Mouse (Mus musculus): ENCODE measurements around the gene Gm47985. TPM values are rescaled to one million over a fixed set of nuclear protein-coding genes. Genes with fewer than 3 reads are reported as not detected.

Gene Gm47985
- polyA plus RNA-seq, 1 experiment from 2014 or later, result 0.20 TPM

DNA sequence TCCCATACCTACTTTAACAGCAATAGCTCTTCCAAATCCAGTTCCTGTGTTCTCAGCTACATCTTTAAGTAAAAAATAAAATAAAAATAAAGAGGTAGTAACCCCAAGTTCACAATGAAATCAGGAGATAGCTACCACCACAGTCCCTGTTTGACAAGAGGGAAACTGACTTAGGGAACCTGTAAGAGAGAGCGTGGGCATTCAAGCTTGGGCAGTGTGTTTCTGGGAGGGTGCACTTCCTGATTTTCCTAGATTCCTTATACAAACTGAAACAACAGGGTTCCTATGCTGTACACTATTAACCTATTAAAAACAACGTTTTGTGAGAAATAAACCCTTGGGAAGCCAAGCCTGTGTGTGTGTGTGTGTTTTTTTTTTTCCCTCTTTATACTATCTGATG, 32.5 kb downstream of the Gm47985 start:
- Histone ChIP-seq H3K9me3 (no peaks in the 10 kb centered on the region), H3K27ac (no peak overlapping the region), H3K4me3 (no peak overlapping the region), H3K36me3 (no peaks in the 10 kb centered on the region), H3K27me3 (ENCODE audit: insufficient read depth, poor library complexity, severe bottlenecking) (no peaks in the 10 kb centered on the region), H3K4me1 (replicated peaks) (no peaks in the 10 kb centered on the region)
- no peak for DNase-seq (ENCODE audit: low spot score)
- 75% methylated on average over 2 of the region's 2 CpGs for WGBS

- DNase-seq (ENCODE audit: low spot score), result no peak
- 87% methylated on average over 1 of the region's 1 CpGs for WGBS
- Histone ChIP-seq H3K27me3 (ENCODE audit: insufficient read depth, poor library complexity, severe bottlenecking) (no peaks in the 10 kb centered on the region), H3K4me3 (no peak overlapping the region), H3K36me3 (no peaks in the 10 kb centered on the region), H3K27ac (no peak overlapping the region), H3K9me3 (no peaks in the 10 kb centered on the region), H3K4me1 (replicated peaks) (no peaks in the 10 kb centered on the region)
Observed at GRCm38 (mm10) chr1:151215985-151216384, 33.6 kb downstream of the Gm47985 start.

GRCm38 (mm10) chr1:151216417-151216816, 34.1 kb downstream of the Gm47985 start:
- 69% methylated on average over 3 of the region's 3 CpGs for WGBS
- Histone ChIP-seq H3K36me3 (no peaks in the 10 kb centered on the region), H3K9me3 (no peaks in the 10 kb centered on the region), H3K27ac (no peak overlapping the region), H3K4me1 (replicated peaks) (no peaks in the 10 kb centered on the region), H3K4me3 (no peak overlapping the region), H3K27me3 (ENCODE audit: insufficient read depth, poor library complexity, severe bottlenecking) (no peaks in the 10 kb centered on the region)
- DNase-seq (ENCODE audit: low spot score), result no peak

DNA sequence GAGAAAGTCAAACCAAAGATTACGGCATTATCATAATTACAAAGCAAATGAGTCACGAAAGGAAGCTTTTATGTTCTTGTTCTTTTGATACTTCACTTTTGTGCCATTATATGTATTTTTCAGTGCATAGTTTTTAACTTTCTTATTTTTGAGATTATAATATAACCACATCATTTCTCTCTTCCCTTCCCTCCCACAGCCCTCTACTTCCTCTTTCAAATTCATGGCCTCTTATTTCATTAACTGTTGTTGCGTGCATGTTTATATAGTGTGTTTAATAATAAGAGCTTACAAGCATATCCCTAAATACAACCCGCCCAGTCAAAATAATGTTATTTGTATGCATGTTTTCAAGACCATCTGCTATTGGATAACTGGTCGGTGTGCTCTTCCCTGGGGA, 36.7 kb downstream of the Gm47985 start:
- H3K9me3 ChIP-seq, result no peaks in the 10 kb centered on the region
- no peak for DNase-seq (ENCODE audit: low spot score)
- no peaks in the 10 kb centered on the region for H3K4me1 ChIP-seq (replicated peaks)
- WGBS, result 90% methylated on average over 5 of the region's 5 CpGs
- H3K36me3 ChIP-seq, result no peaks in the 10 kb centered on the region
- no peak overlapping the region for H3K27ac ChIP-seq
- H3K4me3 ChIP-seq, result no peak overlapping the region
- no peaks in the 10 kb centered on the region for H3K27me3 ChIP-seq (ENCODE audit: insufficient read depth, poor library complexity, severe bottlenecking)

DNA sequence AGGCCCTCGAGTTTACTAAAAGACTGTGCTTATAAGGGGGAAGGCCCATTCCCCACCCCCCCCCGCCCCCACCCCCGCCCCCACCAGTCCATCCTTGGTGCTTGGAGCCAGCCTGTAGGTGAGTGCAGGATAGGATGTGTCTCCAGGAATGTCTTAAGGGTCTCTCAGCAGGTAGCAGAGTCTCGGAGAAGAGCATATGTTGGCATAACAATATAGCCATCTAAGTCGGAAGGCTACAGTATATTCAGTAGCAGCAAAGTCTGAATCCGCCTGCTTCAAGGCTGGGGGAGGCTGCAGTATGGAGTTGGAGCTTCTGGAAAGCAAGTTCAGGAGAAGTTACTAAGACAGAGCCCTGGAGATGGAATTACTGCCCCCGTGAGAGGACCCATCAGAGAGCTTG, 37.8 kb downstream of the Gm47985 start:
- DNase-seq (ENCODE audit: low spot score), result no peak
- WGBS, result 74% methylated on average over 7 of the region's 7 CpGs

DNA sequence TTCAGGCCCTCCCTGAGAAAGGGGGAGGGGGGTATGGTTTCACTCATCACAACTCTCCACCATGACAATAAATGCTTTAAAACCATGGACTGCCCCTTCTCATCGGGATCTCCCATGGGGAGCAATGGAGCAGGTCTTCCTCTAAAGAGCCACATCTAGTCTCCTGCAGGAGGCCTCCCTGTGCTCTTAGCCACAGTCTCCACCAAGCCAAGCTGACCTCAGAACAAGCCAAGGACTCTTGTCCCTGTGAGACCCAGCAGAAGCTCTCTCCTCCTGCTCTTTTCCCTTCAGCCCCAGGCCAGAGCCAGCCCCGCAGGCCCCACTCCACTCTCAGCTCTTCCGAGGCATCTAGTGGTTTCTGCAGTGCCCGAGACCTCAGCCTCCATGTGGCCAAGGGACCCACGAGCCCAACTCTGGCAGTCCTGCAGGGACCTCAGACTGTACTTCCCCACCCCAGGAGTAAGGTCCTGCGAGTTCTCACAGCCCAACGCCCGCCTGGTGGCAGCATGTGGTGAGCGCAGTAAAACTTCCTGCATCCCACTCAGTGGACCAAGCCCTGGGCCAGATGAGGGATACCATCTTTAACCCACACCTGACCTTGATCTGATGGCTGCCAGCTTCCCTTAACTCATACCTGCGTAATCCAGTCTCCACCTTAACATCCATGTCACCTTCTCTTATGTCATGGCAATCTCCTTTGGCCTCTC, 40.4 kb downstream of the Gm47985 start:
- Histone ChIP-seq H3K9me3 (no peaks in the 10 kb centered on the region), H3K27ac (no peak overlapping the region), H3K4me3 (no peak overlapping the region), H3K4me1 (replicated peaks) (no peaks in the 10 kb centered on the region), H3K36me3 (no peaks in the 10 kb centered on the region), H3K27me3 (ENCODE audit: insufficient read depth, poor library complexity, severe bottlenecking) (no peaks in the 10 kb centered on the region)
- WGBS, result 89% methylated on average over 10 of the region's 10 CpGs
- DNase-seq (ENCODE audit: low spot score), result no peak

More for the DNA sequence above, 37.8 kb downstream of the Gm47985 start:
- H3K9me3 ChIP-seq, result no peaks in the 10 kb centered on the region
- no peak overlapping the region for H3K4me3 ChIP-seq
- no peaks in the 10 kb centered on the region for H3K36me3 ChIP-seq
- H3K27me3 ChIP-seq (ENCODE audit: insufficient read depth, poor library complexity, severe bottlenecking), result no peaks in the 10 kb centered on the region
- H3K4me1 ChIP-seq (replicated peaks), result no peaks in the 10 kb centered on the region
- no peak overlapping the region for H3K27ac ChIP-seq

DNA sequence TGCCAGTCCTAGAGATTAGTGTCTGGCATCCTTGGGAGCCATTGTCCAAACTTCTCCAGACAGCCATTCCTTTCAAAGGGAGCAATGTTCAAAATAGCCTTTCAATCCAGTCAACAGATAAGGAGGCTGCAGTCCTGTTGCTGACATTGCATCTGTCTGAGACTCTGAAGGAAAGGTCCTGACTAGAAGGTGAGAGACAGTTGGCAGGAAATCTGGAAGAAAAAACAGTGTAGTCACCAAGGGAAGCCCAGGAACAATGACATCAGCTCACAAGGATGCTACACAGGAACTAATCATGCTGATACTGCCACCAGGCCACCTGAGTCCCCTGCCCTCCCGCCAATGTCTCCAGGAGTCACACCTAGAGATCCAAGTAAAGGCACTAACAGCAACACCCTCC, 41.0 kb downstream of the Gm47985 start:
- no peaks in the 10 kb centered on the region for H3K27me3 ChIP-seq (ENCODE audit: insufficient read depth, poor library complexity, severe bottlenecking)
- H3K4me3 ChIP-seq, result no peak overlapping the region
- no peaks in the 10 kb centered on the region for H3K36me3 ChIP-seq
- no peaks in the 10 kb centered on the region for H3K9me3 ChIP-seq
- no peak for DNase-seq (ENCODE audit: low spot score)
- WGBS, result 71% methylated on average over 1 of the region's 1 CpGs
- H3K27ac ChIP-seq, result no peak overlapping the region
- H3K4me1 ChIP-seq (replicated peaks), result no peaks in the 10 kb centered on the region

DNA sequence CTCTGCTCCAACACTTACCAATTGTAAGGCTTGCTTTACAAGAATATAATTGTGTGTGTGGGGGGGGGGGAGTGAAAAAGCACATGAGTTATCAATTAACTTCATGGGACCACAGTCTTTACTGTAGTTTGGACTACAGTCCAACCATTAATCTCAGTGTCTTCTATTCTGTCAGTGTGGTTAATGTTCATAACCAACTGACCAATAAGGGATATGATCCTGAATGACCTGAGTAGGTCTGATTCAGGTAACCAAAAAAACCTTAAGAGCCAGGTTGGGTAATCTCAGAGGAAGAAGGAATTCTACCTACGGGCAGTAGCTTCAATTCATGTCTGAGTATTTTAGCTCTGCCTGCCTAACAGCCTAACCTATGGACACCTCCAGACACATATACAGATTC, 42.2 kb downstream of the Gm47985 start:
- no peak for DNase-seq (ENCODE audit: low spot score)
- no peaks in the 10 kb centered on the region for H3K27me3 ChIP-seq (ENCODE audit: insufficient read depth, poor library complexity, severe bottlenecking)
- no peak overlapping the region for H3K4me3 ChIP-seq
- H3K36me3 ChIP-seq, result no peaks in the 10 kb centered on the region
- H3K4me1 ChIP-seq (replicated peaks), result no peaks in the 10 kb centered on the region
- WGBS, result 97% methylated on average over 1 of the region's 1 CpGs
- H3K9me3 ChIP-seq, result no peaks in the 10 kb centered on the region
- no peak overlapping the region for H3K27ac ChIP-seq

- Histone ChIP-seq H3K27ac (no peak overlapping the region), H3K4me1 (replicated peaks) (no peaks in the 10 kb centered on the region), H3K27me3 (ENCODE audit: insufficient read depth, poor library complexity, severe bottlenecking) (no peaks in the 10 kb centered on the region), H3K36me3 (no peaks in the 10 kb centered on the region), H3K4me3 (no peak overlapping the region), H3K9me3 (no peaks in the 10 kb centered on the region)
- WGBS, result 82% methylated on average over 8 of the region's 8 CpGs
- no peak for DNase-seq (ENCODE audit: low spot score)
Observed at GRCm38 (mm10) chr1:151227506-151227905, 45.2 kb downstream of the Gm47985 start.

- Histone ChIP-seq H3K36me3 (no peaks in the 10 kb centered on the region), H3K27me3 (ENCODE audit: insufficient read depth, poor library complexity, severe bottlenecking) (no peaks in the 10 kb centered on the region), H3K9me3 (no peaks in the 10 kb centered on the region), H3K4me3 (no peak overlapping the region), H3K27ac (no peak overlapping the region), H3K4me1 (replicated peaks) (no peaks in the 10 kb centered on the region)
- no peak for DNase-seq (ENCODE audit: low spot score)
- WGBS, result 86% methylated on average over 1 of the region's 1 CpGs
Observed at GRCm38 (mm10) chr1:151228320-151228989, 46.1 kb downstream of the Gm47985 start.

DNA sequence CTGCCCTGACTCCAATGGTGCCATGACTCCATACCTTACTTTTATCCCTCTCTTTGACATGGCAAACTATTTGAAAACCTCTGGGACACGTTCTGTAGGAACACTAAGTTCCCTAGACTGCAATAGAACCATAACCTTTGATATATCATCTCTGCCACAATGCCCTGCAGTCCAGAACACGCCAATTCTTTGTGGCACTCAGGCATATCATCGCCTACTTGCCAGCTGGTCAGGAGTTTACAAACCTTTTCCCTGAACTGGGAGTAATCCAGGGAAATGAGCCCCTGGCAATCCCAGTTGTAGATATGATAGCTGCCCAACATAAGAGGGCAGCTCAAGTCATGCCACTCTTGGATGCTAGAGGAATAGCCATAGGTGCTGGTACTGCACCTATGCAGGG, 50.0 kb downstream of the Gm47985 start:
- no peak overlapping the region for H3K27ac ChIP-seq
- no peak overlapping the region for H3K4me3 ChIP-seq
- peaks cover 15% of the 10 kb centered on the region for H3K4me1 ChIP-seq (replicated peaks)
- H3K9me3 ChIP-seq, result no peaks in the 10 kb centered on the region
- WGBS, result 90% methylated on average over 3 of the region's 3 CpGs
- DNase-seq (ENCODE audit: low spot score), result no peak
- H3K36me3 ChIP-seq, result no peaks in the 10 kb centered on the region
- no peaks in the 10 kb centered on the region for H3K27me3 ChIP-seq (ENCODE audit: insufficient read depth, poor library complexity, severe bottlenecking)

- no peak for DNase-seq (ENCODE audit: low spot score)
- Histone ChIP-seq H3K4me3 (no peak overlapping the region), H3K27ac (no peak overlapping the region), H3K9me3 (no peaks in the 10 kb centered on the region), H3K4me1 (replicated peaks) (peaks cover 15% of the 10 kb centered on the region), H3K36me3 (no peaks in the 10 kb centered on the region), H3K27me3 (ENCODE audit: insufficient read depth, poor library complexity, severe bottlenecking) (no peaks in the 10 kb centered on the region)
- WGBS, result 86% methylated on average over 3 of the region's 3 CpGs
Observed at GRCm38 (mm10) chr1:151233756-151234155, 51.4 kb downstream of the Gm47985 start.

Data from hindbrain, embryonic 10.5 days (tissue).